In the genomic region with DNA sequence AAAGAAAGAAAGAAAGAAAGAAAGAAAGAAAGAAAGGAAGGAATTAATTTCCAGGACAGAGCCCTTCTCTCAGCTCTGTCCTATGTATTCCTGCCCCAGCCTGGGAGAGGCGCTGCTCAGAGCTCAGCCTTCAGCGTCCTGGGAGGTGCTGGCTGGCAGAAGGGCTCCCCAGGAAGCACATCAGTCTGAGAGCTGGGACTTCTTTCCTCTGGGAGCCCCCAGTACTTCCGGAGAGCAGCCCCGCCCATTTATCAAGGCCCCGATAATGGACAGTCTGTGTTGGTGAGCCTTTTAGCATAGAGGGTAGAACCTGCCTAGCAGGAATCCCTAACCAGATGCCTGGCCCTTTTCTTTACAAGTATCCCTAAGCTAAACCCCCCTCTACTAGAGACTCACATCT, we compare ENCODE assay signal across 29 mouse cellular contexts. TPM values are rescaled to one million over a fixed set of nuclear protein-coding genes. Genes with fewer than 3 reads are reported as not detected.
"Had no signal": no experiment of that assay in that cellular context is flagged by ENCODE, and none has a peak within 500 bp of the region (broad histone marks: within the 10 kb centered on the region; RNA-seq: fewer than 3 reads in every experiment).

No protein-coding gene starts in this region.

- DNase-seq: kidney, adult 2 months; kidney, postnatal 25 days; layer of hippocampus, adult 9-11 months; liver, postnatal 0 days; lung, postnatal 14 days; lung, postnatal 4 days; right cerebral cortex, adult 18-20 months; right cerebral cortex, postnatal 14 days; right cerebral cortex, postnatal 4 days; thymus, adult 18-20 months; thymus, postnatal 14 days had no signal

- H3K9ac ChIP-seq: limb, embryonic 13.5 days; liver, embryonic 14.5 days; liver, postnatal 0 days; lung, embryonic 15.5 days; midbrain, embryonic 12.5 days; midbrain, embryonic 15.5 days; neural tube, embryonic 12.5 days; neural tube, embryonic 15.5 days had no signal

- H3K4me1 ChIP-seq: limb, embryonic 13.5 days; lung, embryonic 15.5 days; midbrain, embryonic 12.5 days; midbrain, embryonic 15.5 days; neural tube, embryonic 12.5 days; neural tube, embryonic 15.5 days had no signal

- H3K4me3 ChIP-seq: layer of hippocampus, adult 2 months; limb, embryonic 10.5 days; limb, embryonic 13.5 days; lung, embryonic 15.5 days; midbrain, embryonic 12.5 days; midbrain, embryonic 15.5 days; neural tube, embryonic 12.5 days; neural tube, embryonic 15.5 days had no signal

- H3K27me3 ChIP-seq: limb, embryonic 13.5 days; neural tube, embryonic 12.5 days had no signal

- H3K27ac ChIP-seq: kidney, postnatal 0 days; layer of hippocampus, adult 2 months; limb, embryonic 10.5 days; limb, embryonic 13.5 days; liver, embryonic 14.5 days; lung, embryonic 15.5 days; midbrain, embryonic 12.5 days; midbrain, embryonic 15.5 days; neural tube, embryonic 12.5 days; neural tube, embryonic 15.5 days; stomach, postnatal 0 days had no signal

- H3K36me3 ChIP-seq: limb, embryonic 10.5 days; limb, embryonic 13.5 days; lung, embryonic 15.5 days; midbrain, embryonic 12.5 days; midbrain, embryonic 15.5 days; neural tube, embryonic 12.5 days; neural tube, embryonic 15.5 days had no signal

- H3K9me3 ChIP-seq: limb, embryonic 10.5 days; limb, embryonic 13.5 days; lung, embryonic 15.5 days; midbrain, embryonic 12.5 days; midbrain, embryonic 15.5 days; neural tube, embryonic 12.5 days; neural tube, embryonic 15.5 days had no signal

- ATAC-seq: liver, postnatal 0 days; midbrain, embryonic 15.5 days had no signal

- H3K4me2 ChIP-seq: limb, embryonic 13.5 days; lung, embryonic 15.5 days; midbrain, embryonic 12.5 days; midbrain, embryonic 15.5 days; neural tube, embryonic 12.5 days; neural tube, embryonic 15.5 days had no signal

RNA-seq across cellular contexts. Expression of gene Cabp2, which starts 6.8 kb away (rescaled TPM):
- total RNA-seq: layer of hippocampus, adult 2 months; layer of hippocampus, postnatal 25 days; left cerebral cortex, adult 18-20 months; left cerebral cortex, postnatal 25 days; megakaryocyte, adult 5-6 weeks had no signal
- polyA plus RNA-seq: kidney, embryonic 14.5 days; large intestine, adult 2 months; limb, embryonic 10.5 days; limb, embryonic 13.5 days; lung, embryonic 15.5 days; midbrain, embryonic 12.5 days; neural tube, embryonic 12.5 days; neural tube, embryonic 15.5 days; stomach, embryonic 14.5 days; stomach, postnatal 0 days had no signal

RNA-seq across cellular contexts. Expression of gene Gstp3, which starts 28.8 kb away (rescaled TPM):
- total RNA-seq: layer of hippocampus, adult 2 months; layer of hippocampus, postnatal 25 days; left cerebral cortex, adult 18-20 months; left cerebral cortex, postnatal 25 days had no signal
- polyA plus RNA-seq: kidney, postnatal 0 days; limb, embryonic 10.5 days; limb, embryonic 13.5 days; midbrain, embryonic 12.5 days; midbrain, embryonic 15.5 days; neural tube, embryonic 12.5 days; neural tube, embryonic 15.5 days; stomach, embryonic 14.5 days had no signal
